ENCODE assay signal across 8 mouse cellular contexts in the genomic region with DNA sequence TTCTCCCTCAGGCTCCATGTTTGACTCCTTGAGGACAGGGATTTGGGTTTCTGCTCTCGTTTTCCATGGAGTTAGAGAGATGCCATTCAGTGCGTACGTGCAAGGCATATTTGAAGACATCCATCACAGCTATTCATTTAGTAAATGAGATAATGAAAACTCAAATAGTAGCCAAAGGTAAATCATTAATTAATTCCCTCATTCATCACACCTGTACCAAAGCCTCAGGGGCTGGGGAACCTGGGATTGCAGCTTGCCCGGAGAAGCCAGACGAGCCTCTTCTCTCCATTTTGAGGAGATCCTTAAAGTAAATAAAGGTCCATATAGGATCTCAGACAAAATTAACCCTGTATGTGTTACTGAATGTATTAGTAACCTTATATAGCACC. TPM values are rescaled to one million over a fixed set of nuclear protein-coding genes. Genes with fewer than 3 reads are reported as not detected.
DNase-seq lines count a peak whose midpoint lies in the region; ATAC-seq and TF ChIP-seq lines count a peak whose summit lies in the region.

No protein-coding gene starts in this region.

- H3K4me3 ChIP-seq in forebrain, postnatal 0 days (ENCODE audit: low read depth, low read length), result peak overlapping the region; percentile 71; the same call in 1 of the 2 replicates
- peak overlapping the region; percentile 81; the same call in 1 of the 2 replicates for H3K4me3 ChIP-seq in limb, embryonic 12.5 days (replicated peaks)
- no peak overlapping the region for H3K4me3 ChIP-seq in neural tube, embryonic 14.5 days (ENCODE audit: low read depth, low read length)
- H3K4me3 ChIP-seq in lung, adult 2 months (replicated peaks; ENCODE audit: extremely low read depth, low read depth, low read length), result no peak overlapping the region

- no peaks in the 10 kb centered on the region for H3K9me3 ChIP-seq in forebrain, postnatal 0 days (ENCODE audit: low read length)
- no peaks in the 10 kb centered on the region for H3K9me3 ChIP-seq in limb, embryonic 12.5 days
- H3K9me3 ChIP-seq in neural tube, embryonic 14.5 days (ENCODE audit: control insufficient read depth, low read length), result no peaks in the 10 kb centered on the region

- WGBS in forebrain, postnatal 0 days, result 28% methylated on average over 5 of the region's 5 CpGs
- 9% methylated on average over 5 of the region's 5 CpGs for WGBS in limb, embryonic 12.5 days
- 5% methylated on average over 5 of the region's 5 CpGs for WGBS in neural tube, embryonic 14.5 days
- WGBS in lung, adult 2 months, result 52% methylated on average over 5 of the region's 5 CpGs

- ATAC-seq in forebrain, postnatal 0 days, result no peak
- no peak for ATAC-seq in limb, embryonic 12.5 days (ENCODE audit: insufficient number of reproducible peaks, insufficient read depth, low FRiP score, low TSS enrichment, low read depth)
- no peak for ATAC-seq in neural tube, embryonic 14.5 days (ENCODE audit: low read depth)

- no peak for TF ChIP-seq POLR2A in lung, adult 2 months (IDR thresholded peaks at IDR 0.05; ENCODE audit: borderline replicate concordance, extremely low read depth, low read depth, low read length)

- H3K27me3 ChIP-seq in forebrain, postnatal 0 days (ENCODE audit: insufficient read depth, low read length), result 0 out of 2 replicates have a peak, but pooled peaks cover 3% of the 10 kb centered on the region
- peaks cover 19% of the 10 kb centered on the region for H3K27me3 ChIP-seq in limb, embryonic 12.5 days
- no peaks in the 10 kb centered on the region for H3K27me3 ChIP-seq in neural tube, embryonic 14.5 days (ENCODE audit: control insufficient read depth, insufficient read depth, low read length)

- no peaks in the 10 kb centered on the region for H3K4me1 ChIP-seq in forebrain, postnatal 0 days (ENCODE audit: insufficient read depth)
- H3K4me1 ChIP-seq in limb, embryonic 12.5 days (replicated peaks), result peaks cover 41% of the 10 kb centered on the region
- peaks cover 9% of the 10 kb centered on the region; the same call in 1 of the 2 replicates for H3K4me1 ChIP-seq in neural tube, embryonic 14.5 days (ENCODE audit: control insufficient read depth, insufficient read depth, low read length)
- H3K4me1 ChIP-seq in lung, adult 2 months (ENCODE audit: control insufficient read depth, insufficient read depth, low read length), result no peaks in the 10 kb centered on the region

- no peak overlapping the region for H3K4me2 ChIP-seq in forebrain, postnatal 0 days (ENCODE audit: low read depth)
- H3K4me2 ChIP-seq in limb, embryonic 12.5 days, result peak overlapping the region; percentile 95
- peak overlapping the region; percentile 93 for H3K4me2 ChIP-seq in neural tube, embryonic 14.5 days (ENCODE audit: low read depth, low read length)

- peak; percentile 32 for DNase-seq in kidney, adult 11 months
- DNase-seq in kidney, adult 18-20 months, result no peak
- no peak for DNase-seq in forebrain, postnatal 0 days
- no peak for DNase-seq in adrenal gland, adult 2 months
- DNase-seq in lung, adult 2 months, result no peak
- DNase-seq in layer of hippocampus, adult 11-12 months (ENCODE audit: low spot score), result no peak

- no peak overlapping the region for H3K9ac ChIP-seq in forebrain, postnatal 0 days
- no peak overlapping the region for H3K9ac ChIP-seq in limb, embryonic 12.5 days (replicated peaks)
- no peak overlapping the region for H3K9ac ChIP-seq in neural tube, embryonic 14.5 days (replicated peaks; ENCODE audit: low read depth, low read length)

- H3K27ac ChIP-seq in forebrain, postnatal 0 days (ENCODE audit: low read depth, low read length), result no peak overlapping the region
- H3K27ac ChIP-seq in limb, embryonic 12.5 days, result no peak overlapping the region
- H3K27ac ChIP-seq in neural tube, embryonic 14.5 days (ENCODE audit: low read depth, low read length), result no peak overlapping the region

- no peaks in the 10 kb centered on the region for H3K36me3 ChIP-seq in forebrain, postnatal 0 days (ENCODE audit: insufficient read depth)
- no peaks in the 10 kb centered on the region for H3K36me3 ChIP-seq in limb, embryonic 12.5 days
- H3K36me3 ChIP-seq in neural tube, embryonic 14.5 days (ENCODE audit: control insufficient read depth, insufficient read depth, low read length), result no peaks in the 10 kb centered on the region

- no peak for TF ChIP-seq CTCF in forebrain, postnatal 0 days (IDR thresholded peaks at IDR 0.05; ENCODE audit: low read depth)
- TF ChIP-seq CTCF in lung, adult 2 months (IDR thresholded peaks at IDR 0.05; ENCODE audit: insufficient read depth, low read length), result no peak

RNA-seq across cellular contexts. Expression of a gene that starts 1.1 kb away (rescaled TPM):
- 7.8 and 16.2 TPM in 2 replicates for total RNA-seq in forebrain, postnatal 0 days (2014; rRNA removed)
- 1.1 and 1.8 TPM in 2 replicates for polyA plus RNA-seq in forebrain, postnatal 0 days (2015; fragmentation: Nextera tagmentation; extraction: Ambion mirVana)
- polyA plus RNA-seq in limb, embryonic 12.5 days (2016; fragmentation: Nextera tagmentation; extraction: Ambion mirVana), result 12.5 and 13.2 TPM in 2 replicates
- polyA plus RNA-seq in neural tube, embryonic 14.5 days (2014; fragmentation: Nextera tagmentation; extraction: Ambion mirVana), result 4.1 and 6.7 TPM in 2 replicates
- total RNA-seq in adrenal gland, adult 2 months (2021), result 10 to 100 TPM; 21.4 to 32.8 TPM
- polyA plus RNA-seq in adrenal gland, adult 2 months (2012; rRNA removed), result 3.6 and 4.7 TPM in 2 replicates
- polyA plus RNA-seq in lung, adult 2 months (2012; rRNA removed), result 18.0 and 22.6 TPM in 2 replicates

Comparison
In these comparisons a context has a peak if more than half of its experiments do, and no peak if none do; other contexts are left out.
1. H3K4me3 ChIP-seq: peak in forebrain, postnatal 0 days (single experiment) and limb, embryonic 12.5 days (single experiment); none in neural tube, embryonic 14.5 days (single experiment) and lung, adult 2 months (single experiment).